ENCODE assay signal across 9 mouse cellular contexts in the genomic region with DNA sequence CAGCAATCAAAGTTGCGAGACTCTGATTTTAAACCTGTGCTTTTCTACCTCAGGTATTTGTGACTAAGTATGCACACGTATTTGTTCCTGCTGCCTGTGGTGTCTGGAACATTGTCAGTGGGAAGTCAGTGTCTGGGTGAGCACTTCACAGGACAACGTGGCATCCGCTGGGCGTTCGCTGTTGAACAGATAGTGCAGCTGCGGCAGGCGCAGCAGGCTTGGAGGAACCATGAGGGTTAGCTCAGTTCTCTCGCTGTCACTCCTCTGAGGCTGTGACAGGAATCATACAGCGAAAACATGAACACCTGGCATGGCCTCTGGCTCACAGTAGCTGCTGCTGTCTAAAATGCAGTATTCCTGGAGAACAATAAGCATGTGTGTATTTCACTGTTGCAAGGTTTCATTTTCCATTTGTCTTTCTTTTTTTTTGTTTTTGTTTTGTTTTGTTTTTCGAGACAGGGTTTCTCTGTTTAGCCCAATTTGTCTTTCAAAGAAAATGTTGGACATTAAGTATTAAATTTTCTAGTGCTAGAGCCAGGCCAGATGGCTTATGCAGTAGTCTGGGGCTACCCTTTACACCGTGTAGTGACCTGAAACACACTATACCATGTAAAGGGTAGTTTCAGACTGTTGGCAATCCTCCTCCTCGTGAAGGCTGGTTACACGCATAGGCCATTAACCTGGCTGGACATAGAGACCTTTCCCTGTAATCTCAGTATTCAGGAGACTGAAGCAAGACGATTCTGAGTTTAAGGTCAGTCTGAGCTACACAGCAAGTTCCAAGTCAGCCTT. TPM values are rescaled to one million over a fixed set of nuclear protein-coding genes. Genes with fewer than 3 reads are reported as not detected.
DNase-seq lines count a peak whose midpoint lies in the region; ATAC-seq lines count a peak whose summit lies in the region.
"Had no signal": no experiment of that assay in that cellular context is flagged by ENCODE, and none has a peak within 500 bp of the region (broad histone marks: within the 10 kb centered on the region; RNA-seq: fewer than 3 reads in every experiment).

No protein-coding gene starts in this region.

- ATAC-seq in intestine, embryonic 16.5 days: no peak
- no peak for ATAC-seq in intestine, embryonic 15.5 days
- ATAC-seq in embryonic facial prominence, embryonic 12.5 days (ENCODE audit: insufficient number of reproducible peaks, insufficient read depth, low FRiP score, low TSS enrichment): peak; percentile 54; the same call in 1 of the 2 replicates
- ATAC-seq in megakaryocyte-erythroid progenitor cell, adult 5-6 weeks (replicated peaks; ENCODE audit: low FRiP score, low TSS enrichment, poor library complexity, severe bottlenecking): peak; percentile 28; the same call in 1 of the 2 replicates

- no peak overlapping the region for H3K9ac ChIP-seq in intestine, embryonic 16.5 days (ENCODE audit: low read depth, low read length)
- no peak overlapping the region for H3K9ac ChIP-seq in intestine, embryonic 15.5 days
- H3K9ac ChIP-seq in embryonic facial prominence, embryonic 12.5 days: no peak overlapping the region

- no peak overlapping the region for H3K4me3 ChIP-seq in intestine, embryonic 16.5 days (ENCODE audit: low read length)
- H3K4me3 ChIP-seq in intestine, embryonic 15.5 days (replicated peaks): no peak overlapping the region
- H3K4me3 ChIP-seq in embryonic facial prominence, embryonic 12.5 days: no peak overlapping the region

- H3K36me3 ChIP-seq in intestine, embryonic 16.5 days (ENCODE audit: control insufficient read depth, insufficient read depth, low read length): peaks cover 3% of the 10 kb centered on the region; the same call in 1 of the 2 replicates
- H3K36me3 ChIP-seq in intestine, embryonic 15.5 days: no peaks in the 10 kb centered on the region
- H3K36me3 ChIP-seq in embryonic facial prominence, embryonic 12.5 days: no peaks in the 10 kb centered on the region

- H3K9me3 ChIP-seq in intestine, embryonic 16.5 days (ENCODE audit: control insufficient read depth, low read length): no peaks in the 10 kb centered on the region
- H3K9me3 ChIP-seq in intestine, embryonic 15.5 days: no peaks in the 10 kb centered on the region
- no peaks in the 10 kb centered on the region for H3K9me3 ChIP-seq in embryonic facial prominence, embryonic 12.5 days
- H3K9me3 ChIP-seq: G1E had no signal

- H3K4me1 ChIP-seq in intestine, embryonic 16.5 days (ENCODE audit: control insufficient read depth, insufficient read depth, low read length): no peaks in the 10 kb centered on the region
- 0 out of 2 replicates have a peak, but pooled peaks cover 3% of the 10 kb centered on the region for H3K4me1 ChIP-seq in intestine, embryonic 15.5 days (replicated peaks)
- H3K4me1 ChIP-seq in embryonic facial prominence, embryonic 12.5 days: peaks cover 14% of the 10 kb centered on the region

- H3K27me3 ChIP-seq in intestine, embryonic 16.5 days (replicated peaks; ENCODE audit: control insufficient read depth, insufficient read depth, low read length): no peaks in the 10 kb centered on the region
- H3K27me3 ChIP-seq in intestine, embryonic 15.5 days (replicated peaks): no peaks in the 10 kb centered on the region
- no peaks in the 10 kb centered on the region for H3K27me3 ChIP-seq in embryonic facial prominence, embryonic 12.5 days

- WGBS in intestine, embryonic 16.5 days: 82% methylated on average over 15 of the region's 15 CpGs
- WGBS in intestine, embryonic 15.5 days: 85% methylated on average over 15 of the region's 15 CpGs
- 67% methylated on average over 15 of the region's 15 CpGs for WGBS in embryonic facial prominence, embryonic 12.5 days

- H3K27ac ChIP-seq in intestine, embryonic 16.5 days (ENCODE audit: low read length): peak overlapping the region; percentile 7; the same call in 1 of the 2 replicates
- no peak overlapping the region for H3K27ac ChIP-seq in intestine, embryonic 15.5 days
- peak overlapping the region; percentile 63 for H3K27ac ChIP-seq in embryonic facial prominence, embryonic 12.5 days

- peak; percentile 55 for DNase-seq in CD4-positive, CD25-positive, alpha-beta regulatory T cell, adult 2 months (ENCODE audit: low read depth, low spot score)
- no peak for DNase-seq in right cerebral cortex, postnatal 10 days (ENCODE audit: low spot score in 2 of 2)
- DNase-seq in frontal cortex, postnatal 25 days (ENCODE audit: low spot score in 2 of 2): no peak
- no peak for DNase-seq in embryo, embryonic 11 days

- H3K4me2 ChIP-seq in intestine, embryonic 16.5 days (ENCODE audit: low read depth, low read length): no peak overlapping the region
- H3K4me2 ChIP-seq in intestine, embryonic 15.5 days (replicated peaks): no peak overlapping the region
- H3K4me2 ChIP-seq in embryonic facial prominence, embryonic 12.5 days (replicated peaks): no peak overlapping the region

RNA-seq across cellular contexts. Expression of a gene that starts 20.2 kb away (rescaled TPM):
- 61.6 and 62.1 TPM in 2 replicates for polyA plus RNA-seq in intestine, embryonic 16.5 days (2015; fragmentation: Nextera tagmentation; extraction: Ambion mirVana)
- polyA plus RNA-seq in intestine, embryonic 15.5 days (2015; fragmentation: Nextera tagmentation; extraction: Ambion mirVana): 68.8 and 78.8 TPM in 2 replicates
- polyA plus RNA-seq in embryonic facial prominence, embryonic 12.5 days (2016; fragmentation: Nextera tagmentation; extraction: Ambion mirVana): 67.1 and 79.7 TPM in 2 replicates
- total RNA-seq in megakaryocyte-erythroid progenitor cell, adult 5-6 weeks (2014; fragmentation: Nextera tagmentation): 67.7 and 78.9 TPM in 2 replicates
- total RNA-seq in megakaryocyte-erythroid progenitor cell, adult 5-6 weeks (2017): 131 and 161 TPM in 2 replicates

RNA-seq across cellular contexts. Expression of a gene that starts 52.8 kb away (rescaled TPM):
- polyA plus RNA-seq in intestine, embryonic 16.5 days (2015; fragmentation: Nextera tagmentation; extraction: Ambion mirVana): 26.9 and 27.6 TPM in 2 replicates
- 28.9 and 32.1 TPM in 2 replicates for polyA plus RNA-seq in intestine, embryonic 15.5 days (2015; fragmentation: Nextera tagmentation; extraction: Ambion mirVana)
- 43.2 and 47.1 TPM in 2 replicates for polyA plus RNA-seq in embryonic facial prominence, embryonic 12.5 days (2016; fragmentation: Nextera tagmentation; extraction: Ambion mirVana)
- total RNA-seq in megakaryocyte-erythroid progenitor cell, adult 5-6 weeks (2014; fragmentation: Nextera tagmentation): 34.6 and 41.7 TPM in 2 replicates
- total RNA-seq in megakaryocyte-erythroid progenitor cell, adult 5-6 weeks (2017): 36.7 and 61.3 TPM in 2 replicates

Comparison
In these comparisons a context has a peak if more than half of its experiments do, and no peak if none do; other contexts are left out.
1. ATAC-seq: peak in embryonic facial prominence, embryonic 12.5 days (single experiment) and megakaryocyte-erythroid progenitor cell, adult 5-6 weeks (single experiment); none in intestine, embryonic 16.5 days (single experiment) and intestine, embryonic 15.5 days (single experiment).